Mouse (Mus musculus): ENCODE results near the gene Hexdc. TPM values are rescaled to one million over a fixed set of nuclear protein-coding genes. Genes with fewer than 3 reads are reported as not detected.

The Hexdc gene
- polyA plus RNA-seq, 1 experiment from 2014 or later: 12.2 TPM

DNA sequence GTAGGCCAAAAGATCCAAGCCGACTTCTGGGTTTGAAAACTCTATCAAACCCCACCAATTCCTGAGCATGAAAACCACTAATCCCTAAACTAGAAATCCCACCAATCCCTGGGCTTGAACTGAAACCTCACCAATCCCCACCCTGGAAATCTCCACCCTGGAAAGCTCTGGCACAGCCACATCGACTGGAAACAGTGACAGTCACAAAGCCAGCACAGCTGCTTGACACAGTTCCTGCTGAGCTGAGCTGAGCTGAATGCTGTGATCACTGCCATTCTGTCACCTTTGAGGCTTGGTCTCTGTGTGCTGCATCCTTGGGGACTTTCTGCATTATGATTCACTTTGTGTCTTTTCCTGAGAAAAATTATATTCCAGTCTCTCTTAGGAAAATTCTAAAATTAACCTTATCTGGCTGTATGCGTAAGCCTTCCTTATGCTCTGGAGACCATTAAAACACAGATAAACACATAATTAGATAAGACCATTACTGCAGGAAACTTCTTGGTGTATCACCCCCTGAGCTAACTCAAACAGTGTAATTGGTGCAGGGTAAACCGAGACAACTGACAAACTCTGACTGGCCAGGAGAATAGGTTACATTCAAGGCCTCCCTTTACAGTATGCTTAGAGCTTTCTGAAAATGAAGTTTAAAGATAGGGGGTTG is 27.5 kb downstream of the Hexdc start:
- Histone ChIP-seq H3K36me3 (no peaks in the 10 kb centered on the region; the same call in 1 of the 2 replicates), H3K4me1 (peaks cover 15% of the 10 kb centered on the region), H3K9me3 (no peaks in the 10 kb centered on the region), H3K27me3 (replicated peaks) (no peaks in the 10 kb centered on the region), H3K4me2 (replicated peaks) (no peak overlapping the region), H3K4me3 (no peak overlapping the region), H3K27ac (no peak overlapping the region), H3K9ac (no peak overlapping the region)
- WGBS: 59% methylated on average over 4 of the region's 4 CpGs
- ATAC-seq (ENCODE audit: low FRiP score, low read depth): no peak

DNA sequence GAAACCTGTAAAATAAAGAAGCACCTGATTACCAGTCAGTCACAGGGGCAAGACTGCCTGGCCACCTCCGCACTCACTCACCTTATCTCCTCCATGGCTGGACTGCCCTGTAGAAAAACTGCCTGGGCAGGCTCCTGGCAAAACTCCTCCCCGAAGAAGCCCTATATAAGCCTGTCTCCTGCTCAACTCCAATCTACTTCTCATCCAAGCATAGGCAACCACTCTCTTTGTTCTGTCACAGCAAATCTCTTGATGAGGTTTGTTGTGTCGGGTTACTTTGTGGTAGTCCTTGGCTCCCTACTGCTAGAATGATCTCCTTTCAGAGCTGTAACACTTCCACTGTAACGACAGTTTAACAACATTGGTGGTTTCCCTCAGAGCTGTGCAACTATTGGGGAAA is 28.5 kb downstream of the Hexdc start:
- no peaks in the 10 kb centered on the region for H3K9me3 ChIP-seq
- H3K4me3 ChIP-seq: no peak overlapping the region
- no peak overlapping the region for H3K4me2 ChIP-seq (replicated peaks)
- H3K9ac ChIP-seq: no peak overlapping the region
- peaks cover 13% of the 10 kb centered on the region for H3K4me1 ChIP-seq
- no peak for ATAC-seq (ENCODE audit: low FRiP score, low read depth)
- H3K36me3 ChIP-seq: no peaks in the 10 kb centered on the region
- 27% methylated on average over 4 of the region's 4 CpGs for WGBS
- no peak overlapping the region for H3K27ac ChIP-seq
- H3K27me3 ChIP-seq (replicated peaks): no peaks in the 10 kb centered on the region

DNA sequence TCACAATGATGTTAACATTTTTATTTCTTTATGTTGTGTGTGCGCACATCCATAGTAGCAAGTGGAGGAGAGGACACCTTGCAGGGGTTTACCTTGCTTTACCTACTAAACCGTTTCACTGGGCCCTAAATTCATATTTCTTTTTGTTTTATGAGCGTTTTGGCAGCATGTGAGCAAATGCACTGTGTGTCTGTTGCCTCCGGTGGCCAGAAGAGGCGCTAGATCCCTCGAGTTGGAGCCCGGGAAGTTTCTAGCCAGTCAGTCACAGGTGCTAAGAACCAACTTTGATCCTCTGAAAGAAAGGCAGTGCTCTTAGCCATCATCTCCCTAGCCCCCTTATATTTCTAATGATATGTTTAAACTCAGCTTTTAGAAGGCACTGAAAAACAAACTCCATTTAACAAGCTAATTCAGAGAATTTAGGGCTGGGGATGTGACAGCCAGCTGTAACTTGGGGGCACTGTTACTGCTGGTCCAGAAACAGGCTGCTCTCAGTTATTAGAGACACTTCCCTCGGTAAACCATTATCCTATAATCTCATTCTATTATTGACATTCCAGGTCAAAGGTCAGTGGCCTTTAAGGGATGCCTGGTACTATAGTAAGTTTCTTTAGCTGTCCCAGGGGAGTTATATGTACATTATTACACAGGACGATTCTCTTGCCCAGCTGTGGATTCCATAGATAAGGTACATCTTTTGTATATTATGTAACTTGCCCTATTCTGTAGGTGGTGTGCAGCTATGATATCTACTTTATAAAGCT is 31.4 kb downstream of the Hexdc start:
- ATAC-seq (ENCODE audit: low FRiP score, low read depth): no peak
- Histone ChIP-seq H3K27me3 (replicated peaks) (no peaks in the 10 kb centered on the region), H3K36me3 (peaks cover 16% of the 10 kb centered on the region), H3K9me3 (no peaks in the 10 kb centered on the region), H3K9ac (no peak overlapping the region), H3K27ac (peak overlapping the region; percentile 87), H3K4me2 (replicated peaks) (peak overlapping the region; percentile 55), H3K4me1 (peaks cover 19% of the 10 kb centered on the region), H3K4me3 (no peak overlapping the region)
- WGBS: 35% methylated on average over 9 of the region's 9 CpGs

DNA sequence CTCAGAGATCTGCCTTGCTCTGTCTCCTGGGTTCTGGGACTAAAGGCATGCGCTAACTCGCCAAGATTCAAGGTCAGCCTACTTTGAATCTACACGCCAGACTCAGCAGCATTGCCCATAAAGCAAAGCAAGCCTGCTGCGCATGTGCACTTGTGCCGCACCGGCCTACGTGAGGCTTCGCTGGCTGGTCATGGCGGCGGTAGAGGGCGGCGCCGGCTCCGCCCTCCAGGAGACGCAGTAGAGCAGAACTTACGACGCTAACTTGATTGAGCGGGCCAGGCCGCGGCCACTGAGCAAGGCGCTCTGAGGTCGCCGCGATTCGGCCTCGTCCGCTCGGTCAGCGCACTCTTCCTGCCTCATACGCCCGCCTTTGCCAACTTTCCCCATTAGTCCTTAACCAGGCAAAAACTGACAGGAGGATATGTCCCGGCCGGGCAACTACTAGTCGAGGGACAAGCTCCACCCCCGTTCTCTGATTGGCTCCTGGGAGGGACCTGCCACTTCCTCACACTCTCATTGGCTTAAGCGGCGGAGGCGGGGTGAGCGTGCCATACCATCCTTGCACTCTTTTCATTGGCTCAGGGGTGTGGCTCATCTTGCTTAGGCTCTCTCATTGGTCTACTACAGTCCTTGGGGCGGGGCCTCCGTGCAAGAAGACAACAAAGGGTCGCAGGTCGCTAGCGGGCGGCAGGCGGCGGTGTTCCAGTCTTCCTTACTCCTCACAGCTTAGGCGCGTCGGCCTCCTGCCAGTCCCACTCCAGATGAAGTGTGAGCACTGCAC is 32.5 kb downstream of the Hexdc start, which contains the start of gene Narf:
TSS of gene Narf (plus strand) at position 690 of the 781 bp plus-strand sequence.
- Histone ChIP-seq H3K27me3 (replicated peaks) (no peaks in the 10 kb centered on the region), H3K4me3 (peak within 1 kb of the TSS; percentile 68), H3K9ac (peak within 1 kb of the TSS; percentile 77), H3K27ac (peak within 1 kb of the TSS; percentile 95), H3K4me2 (replicated peaks) (peak within 1 kb of the TSS; percentile 57), H3K9me3 (no peaks in the 10 kb centered on the region), H3K36me3 (peaks cover 25% of the 10 kb centered on the region), H3K4me1 (peaks cover 22% of the 10 kb centered on the region)
- peak; percentile 99 for ATAC-seq (ENCODE audit: low FRiP score, low read depth)
- WGBS: under 1% methylated on average over 50 of the region's 50 CpGs

DNA sequence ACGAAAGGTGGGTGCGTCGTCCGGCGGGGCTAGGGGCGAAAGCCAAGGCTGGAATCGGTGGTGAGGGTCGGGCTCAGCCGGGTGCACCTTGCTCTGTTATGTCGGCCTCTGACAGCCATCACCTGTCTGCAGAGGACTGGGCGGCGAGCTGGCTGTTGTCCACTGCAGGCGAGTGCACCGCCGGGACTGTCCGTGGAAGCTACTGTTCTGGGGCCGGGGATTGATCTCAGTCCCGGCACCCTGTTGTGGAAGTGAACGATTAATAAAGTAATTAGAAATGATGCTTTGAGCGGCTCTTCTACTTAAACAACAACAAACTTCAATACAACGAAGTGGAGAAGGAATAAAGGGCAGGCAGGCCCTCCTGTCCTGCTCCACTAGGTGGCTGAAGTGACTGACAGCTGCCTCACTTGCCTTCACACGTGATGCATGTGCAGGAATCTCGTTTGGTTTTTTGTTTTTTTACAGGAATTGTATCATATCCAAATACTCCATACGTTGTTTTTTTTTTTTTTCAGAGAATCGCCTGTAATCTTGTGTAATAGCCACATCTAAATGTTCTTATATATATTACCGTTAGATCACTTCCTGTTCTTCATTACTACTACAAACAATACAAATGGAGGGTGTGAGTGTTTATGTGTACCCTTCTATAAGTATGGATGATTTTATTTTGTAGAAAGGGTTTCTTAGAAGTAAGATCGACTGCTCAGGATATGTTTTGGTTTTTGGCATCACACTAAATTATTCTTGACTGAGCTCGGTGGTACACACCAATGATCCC is 33.3 kb downstream of the Hexdc start:
- Histone ChIP-seq H3K4me2 (replicated peaks) (peak overlapping the region; percentile 57), H3K27ac (peak overlapping the region; percentile 95), H3K4me1 (peaks cover 22% of the 10 kb centered on the region), H3K36me3 (peaks cover 33% of the 10 kb centered on the region), H3K27me3 (replicated peaks) (no peaks in the 10 kb centered on the region), H3K4me3 (peak overlapping the region; percentile 68), H3K9me3 (no peaks in the 10 kb centered on the region), H3K9ac (peak overlapping the region; percentile 77)
- WGBS: 6% methylated on average over 28 of the region's 28 CpGs
- peak; percentile 59 for ATAC-seq (ENCODE audit: low FRiP score, low read depth)

DNA sequence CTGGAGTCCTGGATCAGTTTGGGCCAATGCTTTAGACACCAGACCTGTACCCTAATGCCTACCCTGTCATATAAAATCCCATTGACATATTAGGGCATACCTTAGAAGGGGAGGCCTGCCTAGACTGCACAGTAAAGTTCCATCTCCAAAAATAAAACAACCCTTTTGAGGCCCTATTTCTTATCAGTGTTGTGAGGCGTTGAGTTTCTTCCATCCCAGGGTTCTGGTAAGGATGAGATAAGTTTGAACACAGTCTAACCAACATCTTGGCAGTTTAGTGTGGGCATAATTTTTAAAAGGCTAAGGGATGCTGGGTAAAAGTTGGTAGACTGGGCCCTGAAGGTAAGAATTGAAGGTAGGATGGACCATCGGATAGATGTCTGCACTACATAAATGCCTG is 35.4 kb downstream of the Hexdc start:
- Histone ChIP-seq H3K36me3 (peaks cover 52% of the 10 kb centered on the region), H3K27ac (no peak overlapping the region), H3K27me3 (replicated peaks) (no peaks in the 10 kb centered on the region), H3K4me2 (replicated peaks) (0 out of 2 replicates have a peak overlapping the region, but pooled peaks have one; percentile 5), H3K9me3 (no peaks in the 10 kb centered on the region), H3K9ac (no peak overlapping the region), H3K4me1 (peaks cover 22% of the 10 kb centered on the region), H3K4me3 (no peak overlapping the region)
- WGBS: 94% methylated on average over 2 of the region's 2 CpGs
- ATAC-seq (ENCODE audit: low FRiP score, low read depth): no peak

DNA sequence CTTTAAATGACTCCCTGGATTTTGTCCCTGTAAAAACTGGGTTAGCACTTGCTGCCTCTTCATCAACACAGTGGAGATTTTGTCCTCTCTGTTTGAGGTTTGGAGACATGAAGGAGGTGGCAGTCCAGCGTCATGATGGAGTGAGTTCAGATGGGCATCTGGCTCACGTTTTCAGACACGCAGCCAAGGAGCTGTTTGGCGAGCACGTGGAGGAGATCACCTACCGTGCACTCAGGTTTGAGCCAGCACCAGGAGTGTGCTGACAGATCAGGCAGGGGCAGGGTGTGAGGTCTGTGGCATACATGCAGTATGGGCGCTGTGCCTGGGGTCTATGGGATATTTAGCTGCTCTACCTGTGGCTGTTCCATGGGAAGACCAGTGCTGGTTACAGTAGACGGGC is 46.0 kb downstream of the Hexdc start:
- no peak overlapping the region for H3K4me2 ChIP-seq (replicated peaks)
- no peaks in the 10 kb centered on the region for H3K9me3 ChIP-seq
- H3K36me3 ChIP-seq: peaks cover 96% of the 10 kb centered on the region
- no peak for ATAC-seq (ENCODE audit: low FRiP score, low read depth)
- H3K4me1 ChIP-seq: no peaks in the 10 kb centered on the region
- no peak overlapping the region for H3K4me3 ChIP-seq
- H3K9ac ChIP-seq: no peak overlapping the region
- no peak overlapping the region for H3K27ac ChIP-seq
- no peaks in the 10 kb centered on the region for H3K27me3 ChIP-seq (replicated peaks)
- 91% methylated on average over 8 of the region's 8 CpGs for WGBS

DNA sequence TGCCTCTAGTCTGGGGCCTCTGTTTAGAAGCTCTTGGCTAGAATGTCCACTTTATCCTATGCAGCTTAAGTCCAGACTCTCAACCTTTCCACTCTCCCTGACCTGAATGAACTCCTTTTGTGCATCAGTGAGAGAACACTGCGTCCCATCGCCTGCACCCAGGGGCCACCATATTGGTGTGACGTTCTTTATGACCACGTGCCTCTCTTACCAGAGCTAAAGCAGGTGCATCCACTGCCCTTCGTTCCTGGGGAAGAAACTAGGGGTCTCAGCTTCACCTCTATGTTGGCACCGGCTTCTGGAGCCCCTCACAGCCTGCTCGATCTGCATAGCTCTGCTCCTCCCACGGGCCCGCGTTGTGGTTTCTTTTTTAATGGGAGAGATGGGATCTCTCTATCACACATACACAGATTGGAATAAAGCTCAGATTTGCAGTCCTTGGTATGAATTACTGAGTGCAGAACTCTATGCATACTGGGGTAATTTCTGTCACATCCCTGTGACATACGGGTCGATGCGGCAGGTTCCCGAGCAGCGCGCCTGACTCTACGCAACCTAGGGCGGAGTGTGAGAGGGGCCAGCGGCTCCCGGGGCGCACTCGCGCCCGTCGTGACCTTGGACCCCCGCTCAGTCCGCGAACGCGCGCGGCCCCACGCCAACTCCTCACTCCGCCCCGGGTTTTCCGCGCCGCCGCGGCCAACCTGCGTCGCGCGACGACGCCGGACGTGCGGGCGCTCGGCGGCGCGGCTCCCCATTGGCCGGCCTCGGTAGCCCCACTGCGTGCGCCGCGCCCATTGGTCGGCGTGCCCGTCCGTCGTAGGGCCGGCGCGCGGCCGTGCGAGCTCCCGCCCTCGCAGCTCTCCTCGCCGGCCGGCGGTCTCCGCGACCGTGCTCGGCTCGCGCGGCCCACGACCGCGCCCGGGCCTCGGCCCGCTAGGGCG is 55.2 kb downstream of the Hexdc start, which contains the start of gene Foxk2:
TSS of gene Foxk2 (plus strand) at position 831 of the 941 bp plus-strand sequence.
- H3K9me3 ChIP-seq: no peaks in the 10 kb centered on the region
- ATAC-seq (ENCODE audit: low FRiP score, low read depth): peak; percentile 98
- peak within 1 kb of the TSS; percentile 99 for H3K4me3 ChIP-seq
- peaks cover 10% of the 10 kb centered on the region; the same call in 1 of the 2 replicates for H3K4me1 ChIP-seq
- peaks cover 46% of the 10 kb centered on the region for H3K36me3 ChIP-seq
- no peaks in the 10 kb centered on the region for H3K27me3 ChIP-seq (replicated peaks)
- peak within 1 kb of the TSS; percentile 98 for H3K9ac ChIP-seq
- H3K4me2 ChIP-seq (replicated peaks): peak within 1 kb of the TSS; percentile 75
- peak within 1 kb of the TSS; percentile 71 for H3K27ac ChIP-seq
- whole genome bisulfite sequencing: under 1% methylated on average over 90 of the region's 91 CpGs

DNA sequence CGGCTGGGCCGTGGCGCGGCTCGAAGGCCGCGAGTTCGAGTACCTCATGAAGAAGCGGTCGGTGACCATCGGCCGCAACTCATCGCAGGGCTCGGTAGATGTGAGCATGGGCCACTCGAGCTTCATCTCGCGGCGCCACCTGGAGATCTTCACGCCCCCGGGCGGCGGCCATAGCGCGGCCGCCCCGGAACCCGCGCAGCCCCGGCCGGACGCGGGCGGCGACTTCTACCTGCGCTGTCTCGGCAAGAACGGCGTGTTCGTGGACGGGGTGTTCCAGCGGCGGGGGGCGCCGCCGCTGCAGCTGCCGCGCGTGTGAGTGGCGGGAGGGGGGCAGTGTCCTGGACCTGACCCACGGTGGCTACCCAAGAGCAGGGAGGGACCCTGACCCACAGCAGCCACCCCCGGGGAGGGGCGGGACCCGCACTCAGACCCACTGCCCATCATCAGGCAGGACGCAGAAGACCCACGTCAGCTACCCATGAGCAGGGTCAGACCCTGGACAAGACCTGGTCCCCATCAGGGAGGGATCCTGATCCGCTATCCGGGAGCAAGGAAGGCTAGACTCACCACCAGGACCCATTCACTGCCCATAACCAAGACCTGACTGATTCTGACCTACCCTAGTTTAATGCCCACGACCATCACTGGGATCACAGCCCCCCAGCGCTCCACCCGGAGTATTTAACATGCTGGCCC is 56.1 kb downstream of the Hexdc start:
- no peaks in the 10 kb centered on the region for H3K9me3 ChIP-seq
- peak overlapping the region; percentile 99 for H3K4me3 ChIP-seq
- peak overlapping the region; percentile 98 for H3K9ac ChIP-seq
- H3K27ac ChIP-seq: 0 out of 2 replicates have a peak overlapping the region, but pooled peaks have one; percentile 71
- H3K27me3 ChIP-seq (replicated peaks): no peaks in the 10 kb centered on the region
- peaks cover 41% of the 10 kb centered on the region for H3K36me3 ChIP-seq
- H3K4me1 ChIP-seq: peaks cover 10% of the 10 kb centered on the region; the same call in 1 of the 2 replicates
- WGBS: under 1% methylated on average over 60 of the region's 60 CpGs
- ATAC-seq (ENCODE audit: low FRiP score, low read depth): peak; percentile 14; the same call in 1 of the 2 replicates
- H3K4me2 ChIP-seq (replicated peaks): peak overlapping the region; percentile 72

DNA sequence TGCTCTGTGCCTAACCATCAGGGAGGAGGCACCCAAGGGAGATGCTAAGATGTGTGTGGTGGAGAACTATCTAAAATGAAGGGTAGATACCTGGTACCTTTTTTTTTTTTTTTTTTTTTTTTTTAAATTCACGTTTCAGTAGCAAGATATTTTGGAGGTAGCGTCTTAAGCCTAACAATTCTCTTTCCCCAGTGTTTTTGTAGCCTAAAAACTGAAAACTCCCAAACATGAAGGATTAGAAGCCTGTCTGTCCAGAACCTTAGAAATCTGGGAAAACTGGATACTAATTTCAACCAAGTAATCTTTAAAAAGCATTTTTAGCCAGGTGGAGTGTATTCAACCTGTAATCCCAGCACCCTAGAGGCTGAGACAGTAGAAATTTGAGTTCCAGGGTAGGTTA is 56.8 kb downstream of the Hexdc start:
- no peak for ATAC-seq (ENCODE audit: low FRiP score, low read depth)

More for the DNA sequence above, 56.8 kb downstream of the Hexdc start:
- Histone ChIP-seq H3K9me3 (no peaks in the 10 kb centered on the region), H3K4me2 (replicated peaks) (peak overlapping the region; percentile 72), H3K27ac (no peak overlapping the region), H3K4me3 (peak overlapping the region; percentile 99), H3K4me1 (peaks cover 10% of the 10 kb centered on the region; the same call in 1 of the 2 replicates), H3K36me3 (peaks cover 33% of the 10 kb centered on the region), H3K27me3 (replicated peaks) (no peaks in the 10 kb centered on the region), H3K9ac (peak overlapping the region; percentile 98)
- WGBS: 54% methylated on average over 2 of the region's 2 CpGs
